8 mouse cellular contexts compared by ENCODE assay signal in genomic region chr6:131382984-131383337, GRCm38 (mm10). TPM values are rescaled to one million over a fixed set of nuclear protein-coding genes. Genes with fewer than 3 reads are reported as not detected.
DNase-seq lines count a peak whose midpoint lies in the region; ATAC-seq and TF ChIP-seq lines count a peak whose summit lies in the region.

No protein-coding gene starts in this region.

- ATAC-seq in erythroblast, adult 5-6 weeks (replicated peaks; ENCODE audit: low FRiP score, poor library complexity, severe bottlenecking), result no peak

- H3K27ac ChIP-seq in left cerebral cortex, adult 2 months, result peak overlapping the region; percentile 55

- peak overlapping the region; percentile 16 for H3K4me3 ChIP-seq in erythroblast, embryonic 14.5 days (replicated peaks)
- no peak overlapping the region for H3K4me3 ChIP-seq in left cerebral cortex, adult 2 months

- intact Hi-C loops in left cerebral cortex, adult 2 months (cut with DNase I), result loop anchor here (10.0 kb wide), 1 partner anchor 1722 kb away; the partner anchor contains the start of gene Smim10l1

- H3K36me3 ChIP-seq in erythroblast, embryonic 14.5 days (ENCODE audit: control insufficient read depth), result peaks cover 83% of the 10 kb centered on the region

- H3K9me3 ChIP-seq in erythroblast, embryonic 14.5 days (ENCODE audit: control insufficient read depth, low read length), result no peaks in the 10 kb centered on the region

- no peak for TF ChIP-seq CTCF in left cerebral cortex, adult 2 months (IDR thresholded peaks at IDR 0.05)

- H3K4me1 ChIP-seq in erythroblast, embryonic 14.5 days (ENCODE audit: control insufficient read depth), result peaks cover 58% of the 10 kb centered on the region

- no peaks in the 10 kb centered on the region for H3K27me3 ChIP-seq in erythroblast, embryonic 14.5 days (ENCODE audit: control insufficient read depth)

- DNase-seq in left cerebral cortex, adult 2 months (ENCODE audit: extremely low spot score in 1 of 2, low spot score in 2 of 2), result no peak
- no peak for DNase-seq in left cerebral cortex, adult 8-10 months (ENCODE audit: low spot score in 2 of 2)
- DNase-seq in cerebellum, postnatal 25 days, result peak; percentile 58 to 71
- DNase-seq in lung, postnatal 25 days (ENCODE audit: low spot score), result peak; percentile 11
- DNase-seq in left cerebral cortex, adult 18-20 months (ENCODE audit: low spot score in 2 of 2), result no peak
- no peak for DNase-seq in spleen, adult 12 weeks (ENCODE audit: low spot score)

RNA-seq across cellular contexts. Expression of gene Ybx3, which starts 5.3 kb away (rescaled TPM):
- 366 and 393 TPM in 2 replicates for polyA plus RNA-seq in erythroblast, embryonic 14.5 days (2012)
- total RNA-seq in erythroblast, adult 5-6 weeks (2015; ENCODE audit: low replicate concordance), result 299 and 322 TPM in 2 replicates
- total RNA-seq in erythroblast, adult 5-6 weeks (2017; ENCODE audit: low replicate concordance), result 366 and 388 TPM in 2 replicates
- total RNA-seq in left cerebral cortex, adult 2 months (2021), result 10 to 100 TPM; 43.5 to 47.6 TPM
- 10 to 100 TPM; 35.8 to 47.8 (median 38.5) TPM for total RNA-seq in left cerebral cortex, adult 8-10 months (2022)
- total RNA-seq in left cerebral cortex, adult 18-20 months (2021), result 10 to 100 TPM; 43.0 to 44.9 TPM

RNA-seq across cellular contexts. Expression of gene Styk1, which starts 29.6 kb away (rescaled TPM):
- not detected in 2 replicates for polyA plus RNA-seq in erythroblast, embryonic 14.5 days (2012)
- 0.58 TPM in 1 of 2 replicates, not detected in the other for total RNA-seq in erythroblast, adult 5-6 weeks (2015; ENCODE audit: low replicate concordance)
- 1.4 TPM in 1 of 2 replicates, not detected in the other for total RNA-seq in erythroblast, adult 5-6 weeks (2017; ENCODE audit: low replicate concordance)
- under 1 TPM; 0.65 to 0.81 TPM for total RNA-seq in left cerebral cortex, adult 2 months (2021)
- under 1 TPM in 3 of 4 experiments, not detected in 1; 0.21 to 0.48 (median 0.46) TPM for total RNA-seq in left cerebral cortex, adult 8-10 months (2022)
- total RNA-seq in left cerebral cortex, adult 18-20 months (2021), result under 1 TPM; 0.21 to 0.46 TPM

Comparison
In these comparisons a context has a peak if more than half of its experiments do, and no peak if none do; other contexts are left out.
1. DNase-seq: peak in cerebellum, postnatal 25 days (2 of 2) and lung, postnatal 25 days (single experiment); none in left cerebral cortex, adult 2 months (0 of 2), left cerebral cortex, adult 8-10 months (0 of 2), left cerebral cortex, adult 18-20 months (0 of 2) and spleen, adult 12 weeks (single experiment).
2. RNA of gene Ybx3, which starts 5.3 kb away (total RNA-seq): 299 to 388 TPM in erythroblast, adult 5-6 weeks; 43.5 to 47.6 TPM in left cerebral cortex, adult 2 months, 43.0 to 44.9 TPM in left cerebral cortex, adult 18-20 months and 35.8 to 47.8 TPM in left cerebral cortex, adult 8-10 months; every median in the first group is over 4 times any median in the second.